Mouse (Mus musculus) gastrocnemius, adult 18-20 months (tissue): ENCODE measurements around the gene Myl12a. TPM values are rescaled to one million over a fixed set of nuclear protein-coding genes. Genes with fewer than 3 reads are reported as not detected.

Source experiments
- DNase-seq: peaks from one replicate; pipeline ENCODE4 v3.0.0; 2021; ENCODE audit warnings: low spot score
- total RNA-seq, 2 experiments: library from RNA; stranded (reverse); gene quantifications; 2 replicates each; pipeline ENCODE4 v1.2.3; 2021

Myl12a gene
- total RNA-seq, 2 experiments from 2014 or later = 404 to 553 TPM

GRCm38 (mm10) chr17:70948721-70949120, 54.0 kb downstream of the Myl12a start:
- no peak for DNase-seq

DNA sequence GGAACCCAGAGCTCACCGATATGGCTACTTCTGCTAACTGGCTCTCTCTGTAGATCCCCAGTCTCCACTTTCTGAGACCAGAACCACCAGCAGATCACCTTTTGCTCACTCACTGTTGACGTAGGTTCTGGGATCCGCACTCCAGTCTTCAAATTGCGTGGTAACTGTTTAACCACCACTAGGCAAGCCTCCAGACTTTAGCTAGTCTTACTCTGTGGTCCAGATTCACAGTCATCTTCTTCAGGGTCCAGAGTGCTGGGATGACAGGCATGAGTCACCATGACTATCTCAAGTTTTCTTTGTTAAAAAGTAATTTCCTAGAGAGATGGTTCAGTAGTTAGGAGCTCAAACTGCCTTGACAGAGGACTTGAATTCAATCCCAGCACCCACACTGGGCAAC, 58.9 kb downstream of the Myl12a start:
- no peak for DNase-seq

Other genes with a start within 250 kb of the Myl12a start
- 1 to 10 TPM; 4.2 to 9.3 TPM for gene Tgif1, start 149.3 kb downstream of the Myl12a start, total RNA-seq
- 1,000 to 10,000 TPM; 1,275 to 1,360 TPM for gene Myom1, start 245 bp downstream of the Myl12a start, total RNA-seq
- gene Lpin2, start 179.7 kb upstream of the Myl12a start, total RNA-seq = 1 to 10 TPM; 3.0 to 6.3 TPM